Mouse (Mus musculus) liver, embryonic 14.5 days (tissue): Measurements from ENCODE around the gene Anks1b. TPM values are rescaled to one million over a fixed set of nuclear protein-coding genes. Genes with fewer than 3 reads are reported as not detected.

ENCODE experiments used
- ATAC-seq: fragments of 200-750 bp; cut with Nextera tagmentation; 2 replicates; pipeline ENCODE4 v1.8.0; 2017; ENCODE audit warnings: moderate number of reproducible peaks, mild to moderate bottlenecking, moderate library complexity; ENCODE audit not compliant: insufficient read depth
- DNase-seq, 3 experiments: peaks; one replicate each; pipeline ENCODE4 v3.0.0-alpha.2; 2012 to 2013; ENCODE audit warnings: low read depth in 3 of 3, low spot score in 3 of 3
- H3K27ac ChIP-seq: fragments of 300-500 bp; sonication (generic); 2 replicates; pipeline ENCODE4 v1.5.1; 2014; ENCODE audit warnings: moderate library complexity, mild to moderate bottlenecking, control low read depth, inconsistent platforms
- H3K27me3 ChIP-seq: fragments of 300-500 bp; sonication (generic); 2 replicates; pipeline ENCODE4 v1.6.1; 2014; ENCODE audit warnings: mild to moderate bottlenecking, low read length, moderate library complexity; ENCODE audit not compliant: control insufficient read depth, insufficient read depth
- H3K36me3 ChIP-seq: fragments of 300-500 bp; sonication (generic); replicated peaks from 2 replicates; pipeline ENCODE4 v1.6.1; 2014; ENCODE audit warnings: low read depth; ENCODE audit not compliant: control insufficient read depth, insufficient read depth
- H3K4me1 ChIP-seq, 2 experiments: fragments of 200-500 bp in 1 of 2; fragments of 300-500 bp in 1 of 2; sonication (generic) in 1 of 2; replicated peaks; 2 replicates each; pipeline ENCODE4 v1.6.1; 2012 to 2014; ENCODE audit warnings: antibody characterized with exemption in 1 of 2, inconsistent platforms in 1 of 2, low read length in 1 of 2; ENCODE audit not compliant: control insufficient read depth in 2 of 2, insufficient read depth in 2 of 2
- H3K4me2 ChIP-seq: fragments of 300-500 bp; sonication (generic); 2 replicates; pipeline ENCODE4 v1.6.1; 2014; ENCODE audit warnings: low read depth, mild to moderate bottlenecking, control low read depth, moderate library complexity
- H3K4me3 ChIP-seq, 2 experiments: fragments of 200-500 bp in 1 of 2; fragments of 300-500 bp in 1 of 2; sonication (generic) in 1 of 2; 2 replicates each; pipeline ENCODE4 v1.5.1; 2012 to 2014; ENCODE audit warnings: low read depth in 2 of 2, low read length in 2 of 2, mild to moderate bottlenecking in 2 of 2, control low read depth in 1 of 2, inconsistent platforms in 1 of 2, moderate library complexity in 1 of 2; ENCODE audit not compliant: insufficient read depth in 1 of 2
- H3K9ac ChIP-seq: fragments of 300-500 bp; sonication (generic); replicated peaks from 2 replicates; pipeline ENCODE4 v1.6.1; 2014; ENCODE audit warnings: mild to moderate bottlenecking, control low read depth, moderate library complexity
- H3K9me3 ChIP-seq: fragments of 300-500 bp; sonication (generic); 2 replicates; pipeline ENCODE4 v1.6.1; 2016; ENCODE audit warnings: low read length, mixed read lengths; ENCODE audit not compliant: control insufficient read depth
- CTCF ChIP-seq: IDR thresholded peaks from 2 replicates; pipeline ENCODE4 v1.5.1; 2016; ENCODE audit warnings: antibody characterized with exemption, low read depth, control low read depth
- EP300 ChIP-seq: IDR thresholded peaks from 2 replicates; pipeline ENCODE4 v1.6.1; 2016; ENCODE audit warnings: antibody characterized with exemption, low read depth
- WGBS: fragments of 180-500 bp; shearing (Covaris S2); extraction: QIAGEN DNeasy Blood & Tissue Kit; methylation state at CpG from one replicate; pipeline ENCODE4 v1.1.7; 2014; ENCODE audit not compliant: insufficient replicate concordance; 5-methylcytosine and 5-hydroxymethylcytosine counted together
- polyA plus RNA-seq, 2 experiments: library from polyadenylated mRNA; depleted of rRNA in 1 of 2; stranded (reverse) in 1 of 2; unstranded in 1 of 2; fragments of >200 nt; fragmentation: Nextera tagmentation in 1 of 2; extraction: Ambion mirVana in 1 of 2; gene quantifications; 2 replicates each; pipeline versions ENCODE4 v1.2.1 to v1.2.3; 2012 to 2014

Gene Anks1b
- polyA plus RNA-seq, 2 experiments: not detected

DNA sequence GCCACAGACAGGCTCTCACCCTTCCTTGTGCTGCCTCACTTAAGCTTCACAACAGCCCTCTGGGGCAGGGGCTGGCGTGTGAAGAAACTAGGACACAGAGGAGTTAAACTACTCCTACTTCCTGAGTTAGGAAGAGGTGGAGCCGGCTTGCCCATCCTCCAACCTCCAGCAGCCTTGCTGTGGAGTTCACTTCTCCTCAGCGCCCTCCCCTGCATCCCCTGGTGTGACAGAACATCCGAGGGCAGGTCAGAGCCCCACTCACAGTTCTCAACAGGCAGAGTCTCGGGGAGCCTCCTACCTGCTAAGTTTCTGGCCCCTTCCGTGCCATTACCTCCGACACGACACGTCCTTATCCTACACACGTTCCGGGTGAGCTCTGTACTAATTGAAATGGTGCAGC, 844.7 kb downstream of the Anks1b start:
- 43% methylated on average over 11 of the region's 11 CpGs for WGBS
- Histone ChIP-seq H3K27me3 (no peaks in the 10 kb centered on the region), H3K4me1 (no peaks in the 10 kb centered on the region), H3K4me3 (no peak overlapping the region), H3K9ac (no peak overlapping the region), H3K36me3 (no peaks in the 10 kb centered on the region), H3K9me3 (no peaks in the 10 kb centered on the region), H3K27ac (no peak overlapping the region), H3K4me2 (no peak overlapping the region)
- no peak for DNase-seq
- ATAC-seq: no peak
- TF ChIP-seq EP300: no peak
- TF ChIP-seq CTCF: no peak

DNA sequence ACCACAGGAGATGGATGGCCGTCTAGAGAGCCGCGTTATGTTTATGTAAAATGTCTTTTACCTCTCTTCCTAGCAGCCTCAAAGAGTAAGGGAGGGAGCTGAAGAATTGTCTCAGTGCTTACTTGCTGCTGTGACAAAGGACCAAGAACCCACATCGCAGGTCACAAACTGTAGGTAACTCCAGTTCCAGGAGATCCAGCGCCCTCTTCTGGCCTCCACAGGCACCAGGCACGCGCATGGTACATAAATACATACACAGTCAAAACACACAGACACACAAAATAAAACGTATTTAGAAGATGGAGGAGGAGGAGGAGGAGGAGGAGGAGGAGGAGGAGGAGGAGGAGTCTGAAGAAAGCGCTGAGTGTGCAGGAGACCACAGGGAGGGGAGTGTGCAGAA, 845.4 kb downstream of the Anks1b start:
- TF ChIP-seq EP300: no peak
- no peak for TF ChIP-seq CTCF
- 74% methylated on average over 9 of the region's 9 CpGs for WGBS
- DNase-seq: no peak
- no peak overlapping the region for H3K9ac ChIP-seq
- H3K36me3 ChIP-seq: no peaks in the 10 kb centered on the region
- no peak overlapping the region for H3K27ac ChIP-seq
- no peaks in the 10 kb centered on the region for H3K9me3 ChIP-seq
- no peak for ATAC-seq
- no peaks in the 10 kb centered on the region for H3K27me3 ChIP-seq
- H3K4me2 ChIP-seq: no peak overlapping the region
- no peaks in the 10 kb centered on the region for H3K4me1 ChIP-seq
- H3K4me3 ChIP-seq: no peak overlapping the region

DNA sequence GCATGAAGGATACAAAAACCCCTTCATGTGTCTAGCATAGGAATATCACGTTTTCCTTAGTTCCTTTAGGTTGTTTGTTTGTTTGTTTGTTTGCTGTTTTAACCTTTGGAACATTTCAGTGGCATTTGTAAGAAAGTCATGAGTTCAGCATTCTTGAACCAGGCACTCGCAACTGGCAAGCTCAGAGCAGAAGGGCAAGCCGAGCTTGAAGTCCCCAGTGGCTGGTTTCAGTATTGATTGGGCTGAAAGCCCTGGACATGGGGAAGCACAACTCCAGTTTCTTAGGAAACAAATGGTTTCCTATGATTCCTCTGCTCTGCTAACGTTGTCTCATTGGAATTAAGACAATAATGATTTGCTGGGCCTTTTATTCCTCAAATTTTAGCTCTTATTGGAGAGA, 846.7 kb downstream of the Anks1b start:
- no peak for DNase-seq
- WGBS: 38% methylated on average over 4 of the region's 4 CpGs
- H3K36me3 ChIP-seq: no peaks in the 10 kb centered on the region

DNA sequence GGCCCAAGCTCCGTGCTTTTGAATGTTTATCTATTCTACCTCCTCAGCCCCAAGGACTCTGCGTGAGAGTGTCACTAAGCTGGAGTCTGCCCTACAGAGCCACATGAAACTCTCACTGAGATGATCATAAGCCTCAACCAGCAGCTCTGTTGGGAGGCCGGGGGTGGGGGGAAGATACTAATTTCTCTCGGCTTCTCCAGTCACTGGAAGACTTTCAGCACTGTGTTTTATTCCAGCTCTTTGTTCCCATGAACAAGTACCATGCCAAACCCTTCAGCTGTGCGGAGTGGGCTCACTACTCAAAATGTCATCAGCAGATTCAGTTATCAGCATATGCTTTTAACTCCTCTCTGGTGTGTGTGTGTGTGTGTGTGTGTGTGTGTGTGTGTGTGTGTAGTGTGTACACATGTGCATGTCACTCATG, 849.8 kb downstream of the Anks1b start:
- WGBS: 61% methylated on average over 5 of the region's 5 CpGs
- no peak for ATAC-seq

More for the DNA sequence above, 846.7 kb downstream of the Anks1b start:
- Histone ChIP-seq H3K27me3 (no peaks in the 10 kb centered on the region), H3K4me3 (no peak overlapping the region), H3K9ac (no peak overlapping the region), H3K27ac (no peak overlapping the region), H3K4me1 (no peaks in the 10 kb centered on the region), H3K4me2 (no peak overlapping the region), H3K9me3 (no peaks in the 10 kb centered on the region)
- no peak for ATAC-seq
- TF ChIP-seq CTCF (no peak), EP300 (no peak)

DNA sequence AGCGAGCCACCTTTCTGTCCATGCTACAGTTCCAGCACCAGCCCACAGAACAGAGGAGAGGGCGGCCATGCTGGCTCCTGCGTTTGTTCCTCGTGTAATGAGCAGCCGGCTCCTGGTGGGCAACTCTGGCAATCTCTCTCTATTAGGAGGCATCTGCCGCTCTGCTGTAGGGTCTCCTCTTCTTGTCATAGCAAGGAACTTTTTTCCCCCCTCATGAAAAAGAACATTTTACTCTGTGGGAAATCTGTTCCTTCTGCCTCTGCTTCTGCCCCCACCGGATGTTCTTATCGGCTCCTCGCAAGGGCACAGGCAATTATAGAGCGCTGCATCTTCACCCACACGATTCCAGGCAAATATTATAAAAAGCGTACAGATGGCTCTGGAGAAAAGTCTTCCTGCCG, 850.6 kb downstream of the Anks1b start:
- no peak overlapping the region for H3K4me3 ChIP-seq
- no peak for ATAC-seq
- H3K4me2 ChIP-seq: no peak overlapping the region
- no peak overlapping the region for H3K9ac ChIP-seq
- TF ChIP-seq CTCF: no peak
- TF ChIP-seq EP300: no peak
- no peaks in the 10 kb centered on the region for H3K4me1 ChIP-seq
- H3K36me3 ChIP-seq: no peaks in the 10 kb centered on the region
- no peak overlapping the region for H3K27ac ChIP-seq
- no peak for DNase-seq
- H3K27me3 ChIP-seq: no peaks in the 10 kb centered on the region
- no peaks in the 10 kb centered on the region for H3K9me3 ChIP-seq
- 62% methylated on average over 13 of the region's 13 CpGs for WGBS

More for the DNA sequence above, 849.8 kb downstream of the Anks1b start:
- H3K4me1 ChIP-seq: no peaks in the 10 kb centered on the region
- no peak overlapping the region for H3K4me3 ChIP-seq
- no peaks in the 10 kb centered on the region for H3K27me3 ChIP-seq
- TF ChIP-seq EP300: no peak
- TF ChIP-seq CTCF: no peak
- no peaks in the 10 kb centered on the region for H3K9me3 ChIP-seq
- no peak overlapping the region for H3K27ac ChIP-seq
- no peak overlapping the region for H3K4me2 ChIP-seq
- no peaks in the 10 kb centered on the region for H3K36me3 ChIP-seq
- DNase-seq: no peak
- no peak overlapping the region for H3K9ac ChIP-seq
